Mouse (Mus musculus) c-Kit-positive CD71-negative TER-119-negative erythroid progenitor cells, embryonic 14.5 days (primary cell): ENCODE measurements around the gene Srrm1.

Source experiments
- DNase-seq: peaks from one replicate; pipeline ENCODE4 v3.0.0-alpha.2; 2013; ENCODE audit warnings: low read depth

Gene Srrm1

GRCm38 (mm10) chr4:135353794-135354450, 801 bp upstream of the Srrm1 start:
- no peak for DNase-seq

- DNase-seq, result peak; percentile 28
Observed at GRCm38 (mm10) chr4:135352326-135353065, 625 bp downstream of the Srrm1 start.

- no peak for DNase-seq
Observed at GRCm38 (mm10) chr4:135337376-135337942, 15.7 kb downstream of the Srrm1 start.

- DNase-seq, result no peak
Observed at GRCm38 (mm10) chr4:135336023-135336357, 17.1 kb downstream of the Srrm1 start.

GRCm38 (mm10) chr4:135335327-135336022, 17.6 kb downstream of the Srrm1 start:
- no peak for DNase-seq

GRCm38 (mm10) chr4:135326469-135326868, 26.7 kb downstream of the Srrm1 start:
- DNase-seq, result no peak

- DNase-seq, result no peak
Observed at GRCm38 (mm10) chr4:135326046-135326445, 27.1 kb downstream of the Srrm1 start.

GRCm38 (mm10) chr4:135323021-135323420, 30.1 kb downstream of the Srrm1 start:
- DNase-seq, result no peak

GRCm38 (mm10) chr4:135317966-135318365, 35.2 kb downstream of the Srrm1 start:
- peak; percentile 75 for DNase-seq

- DNase-seq, result no peak
Observed at GRCm38 (mm10) chr4:135317539-135317938, 35.6 kb downstream of the Srrm1 start.

GRCm38 (mm10) chr4:135315287-135315686, 37.8 kb downstream of the Srrm1 start:
- no peak for DNase-seq

GRCm38 (mm10) chr4:135314419-135314832, 38.7 kb downstream of the Srrm1 start:
- DNase-seq, result peak; percentile 43

GRCm38 (mm10) chr4:135313761-135314241, 39.3 kb downstream of the Srrm1 start:
- peak; percentile 62 for DNase-seq

GRCm38 (mm10) chr4:135313111-135313691, 39.9 kb downstream of the Srrm1 start:
- DNase-seq, result peak; percentile 44

- DNase-seq, result no peak
Observed at GRCm38 (mm10) chr4:135312706-135313105, 40.4 kb downstream of the Srrm1 start.

- no peak for DNase-seq
Observed at GRCm38 (mm10) chr4:135310371-135310770, 42.8 kb downstream of the Srrm1 start.

GRCm38 (mm10) chr4:135309726-135310125, 43.4 kb downstream of the Srrm1 start:
- DNase-seq, result no peak

- no peak for DNase-seq
Observed at GRCm38 (mm10) chr4:135309112-135309659, 43.9 kb downstream of the Srrm1 start.

GRCm38 (mm10) chr4:135306971-135307632, 46.0 kb downstream of the Srrm1 start:
- DNase-seq, result no peak

GRCm38 (mm10) chr4:135306533-135306932, 46.6 kb downstream of the Srrm1 start:
- DNase-seq, result no peak

GRCm38 (mm10) chr4:135302261-135302660, 50.9 kb downstream of the Srrm1 start:
- DNase-seq, result no peak
